Mouse (Mus musculus) CH12.LX (cell line): ENCODE results near the gene Thy1. TPM values are rescaled to one million over a fixed set of nuclear protein-coding genes. Genes with fewer than 3 reads are reported as not detected.

Experiments
- DNase-seq: peaks from one replicate; pipeline ENCODE4 v3.0.0-alpha.2; 2013; ENCODE audit errors: extremely low read depth
- H3K27ac ChIP-seq: 2 replicates; pipeline ENCODE4 v1.5.1; 2012; ENCODE audit warnings: low read depth, mild to moderate bottlenecking, control low read depth, moderate library complexity; ENCODE audit not compliant: insufficient read depth
- H3K27me3 ChIP-seq: replicated peaks from 2 replicates; pipeline ENCODE3; 2012; ENCODE audit warnings: inconsistent platforms
- H3K36me3 ChIP-seq, 2 experiments: replicated peaks in 1 of 2; 2 replicates each; pipeline versions ENCODE3 to v1.6.1; 2012; ENCODE audit warnings: inconsistent platforms in 1 of 2, low read length in 1 of 2, mild to moderate bottlenecking in 1 of 2, mixed read lengths in 1 of 2, moderate library complexity in 1 of 2; ENCODE audit not compliant: control insufficient read depth in 1 of 2, insufficient read depth in 1 of 2
- H3K4me1 ChIP-seq, 2 experiments: 2 replicates each; pipeline ENCODE4 v1.6.1; 2012; ENCODE audit warnings: inconsistent platforms in 1 of 2, moderate library complexity in 1 of 2; ENCODE audit not compliant: insufficient read depth in 2 of 2, control insufficient read depth in 1 of 2
- H3K4me2 ChIP-seq: 2 replicates; pipeline ENCODE4 v1.6.1; 2012; ENCODE audit warnings: low read depth, mild to moderate bottlenecking, control low read depth; ENCODE audit not compliant: poor library complexity, insufficient read depth, severe bottlenecking
- H3K4me3 ChIP-seq, 3 experiments: fragments of 150-350 bp in 1 of 3; sonication (generic) in 1 of 3; replicated peaks in 1 of 3; 2 replicates each; pipeline versions ENCODE3 to v1.5.1; 2011 to 2012; ENCODE audit warnings: low read depth in 2 of 3, low read length in 2 of 3, mild to moderate bottlenecking in 2 of 3, moderate library complexity in 2 of 3, control low read depth in 1 of 3, improper control_type of control experiment in 1 of 3, inconsistent platforms in 1 of 3, mixed read lengths in 1 of 3; ENCODE audit not compliant: poor library complexity in 1 of 3
- H3K79me2 ChIP-seq: replicated peaks from 2 replicates; pipeline ENCODE4 v1.6.1; 2012; ENCODE audit warnings: mild to moderate bottlenecking, moderate library complexity; ENCODE audit not compliant: control insufficient read depth, poor library complexity, insufficient read depth, severe bottlenecking; ENCODE audit errors: extremely low read depth
- H3K9ac ChIP-seq: 2 replicates; pipeline ENCODE4 v1.6.1; 2012; ENCODE audit warnings: low read depth, mild to moderate bottlenecking, control low read depth, moderate library complexity; ENCODE audit not compliant: insufficient read depth
- H3K9me3 ChIP-seq: replicated peaks from 2 replicates; pipeline ENCODE3; 2012; ENCODE audit warnings: low read length, inconsistent platforms, mixed read lengths
- BHLHE40 ChIP-seq: IDR thresholded peaks from 2 replicates; pipeline ENCODE4 v1.6.1; 2011; ENCODE audit warnings: mild to moderate bottlenecking, low read depth, low read length, improper control_type of control experiment
- ETS1 ChIP-seq: conservative IDR thresholded peaks from 2 replicates; pipeline ENCODE4 v1.6.1; 2012; ENCODE audit warnings: low read depth, mild to moderate bottlenecking, inconsistent platforms, low read length, improper control_type of control experiment, moderate library complexity
- GABPA ChIP-seq: IDR thresholded peaks from 2 replicates; pipeline ENCODE4 v1.6.1; 2012; ENCODE audit warnings: low read depth, low read length, improper control_type of control experiment, inconsistent platforms; ENCODE audit not compliant: insufficient replicate concordance
- HCFC1 ChIP-seq: IDR thresholded peaks from 2 replicates; pipeline ENCODE4 v1.6.1; 2012; ENCODE audit warnings: low read depth, mild to moderate bottlenecking, inconsistent platforms, low read length, improper control_type of control experiment
- MAFK ChIP-seq: IDR thresholded peaks from 2 replicates; pipeline ENCODE4 v1.6.1; 2011; ENCODE audit warnings: low read length, improper control_type of control experiment; ENCODE audit not compliant: insufficient replicate concordance
- MAX ChIP-seq: IDR thresholded peaks from 2 replicates; pipeline ENCODE4 v1.6.1; 2011; ENCODE audit warnings: low read length, improper control_type of control experiment
- NELFE ChIP-seq: IDR thresholded peaks from 2 replicates; pipeline ENCODE4 v1.6.1; 2011; ENCODE audit warnings: low read depth, low read length, improper control_type of control experiment
- PAX5 ChIP-seq: IDR thresholded peaks from 2 replicates; pipeline ENCODE4 v1.6.1; 2012; ENCODE audit warnings: low read length, inconsistent platforms, mixed read lengths
- POLR2AphosphoS2 ChIP-seq: IDR thresholded peaks from 2 replicates; pipeline ENCODE4 v1.6.1; 2011; ENCODE audit warnings: low read depth, low read length, improper control_type of control experiment
- RCOR1 ChIP-seq: conservative IDR thresholded peaks from 2 replicates; pipeline ENCODE4 v1.6.1; 2012; ENCODE audit warnings: low read depth, mild to moderate bottlenecking, inconsistent platforms, low read length, improper control_type of control experiment
- TCF12 ChIP-seq: IDR thresholded peaks from 2 replicates; pipeline ENCODE4 v1.6.1; 2014; ENCODE audit warnings: low read depth, mild to moderate bottlenecking, inconsistent platforms, low read length, improper control_type of control experiment
- UBTF ChIP-seq: IDR thresholded peaks from 2 replicates; pipeline ENCODE4 v1.6.1; 2012; ENCODE audit warnings: low read depth, mild to moderate bottlenecking, inconsistent platforms, low read length, improper control_type of control experiment, moderate library complexity
- USF1 ChIP-seq: IDR thresholded peaks from 2 replicates; pipeline ENCODE4 v1.6.1; 2014; ENCODE audit warnings: low read depth, mild to moderate bottlenecking, inconsistent platforms, low read length, improper control_type of control experiment
- ZKSCAN1 ChIP-seq: IDR thresholded peaks from 2 replicates; pipeline ENCODE4 v1.6.1; 2012; ENCODE audit warnings: low read depth, inconsistent platforms, low read length, improper control_type of control experiment, borderline replicate concordance
- ZMIZ1 ChIP-seq: IDR thresholded peaks from 2 replicates; pipeline ENCODE4 v1.6.1; 2012; ENCODE audit warnings: low read depth, mild to moderate bottlenecking, inconsistent platforms, low read length, improper control_type of control experiment
- ZNF384 ChIP-seq: IDR thresholded peaks from 2 replicates; pipeline ENCODE4 v1.6.1; 2012; ENCODE audit warnings: low read depth, low read length, improper control_type of control experiment, inconsistent platforms
- dilution Hi-C: fragments of 300-500 bp; cut with MboI; formaldehyde crosslinking; loops from 2 replicates; pipeline ENCODE4 v1.14.3; 2020; ENCODE audit warnings: low sequenced_read_pairs; ENCODE audit not compliant: extremely low pct_unique_long_range_greater_than_20kb, extremely low pct_ligation_motif_present
- in situ Hi-C: fragments of 300-500 bp; cut with MboI; formaldehyde crosslinking; loops from 3 replicates; pipeline ENCODE4 v1.14.3; 2019; ENCODE audit warnings: low sequenced_read_pairs, low pct_ligation_motif_present, low pct_unique_long_range_greater_than_20kb, mixed read lengths
- polyA plus RNA-seq: library from polyadenylated mRNA; unstranded; fragments of >175 nt; gene quantifications from 2 replicates; pipeline ENCODE4 v1.2.1, GENCODE M21; 2012; ENCODE audit warnings: low read depth; ENCODE audit not compliant: insufficient read length
- total RNA-seq, 2 experiments: library from RNA; depleted of rRNA; stranded (reverse); fragments of 300-350 nt in 1 of 2; fragments of >200 nt in 1 of 2; gene quantifications; 2 replicates each; pipeline ENCODE4 v1.2.3; 2012 to 2014

The Thy1 gene
- total and polyA plus RNA-seq, 3 experiments, result not detected

GRCm38 (mm10) chr9:44080953-44081352 lies 37.8 kb downstream of the Thy1 start:
- Histone ChIP-seq H3K36me3 (no peaks in the 10 kb centered on the region), H3K4me1 (peaks cover 2 to 31% of the 10 kb centered on the region in 2 experiments; a peak in 3 of 4 replicates), H3K27me3 (peaks cover 64% of the 10 kb centered on the region), H3K4me2 (no peak overlapping the region), H3K27ac (no peak overlapping the region), H3K79me2 (no peaks in the 10 kb centered on the region), H3K9ac (no peak overlapping the region), H3K4me3 (no peak overlapping the region), H3K9me3 (no peaks in the 10 kb centered on the region)
- no peak for DNase-seq
- in situ Hi-C loops (no loop called here), dilution Hi-C loops (no loop called here)
- TF ChIP-seq ZMIZ1 (no peak), MAX (no peak), POLR2AphosphoS2 (no peak)
- TF ChIP-seq, all 38 proteins: peak for 0

GRCm38 (mm10) chr9:44081581-44081980 lies 38.4 kb downstream of the Thy1 start:
- TF ChIP-seq USF1 (no peak), GABPA (no peak), BHLHE40 (no peak), UBTF (no peak), NELFE (no peak), RCOR1 (no peak), ZNF384 (no peak), ETS1 (no peak), HCFC1 (no peak), MAFK (no peak)
- dilution Hi-C loops (no loop called here), in situ Hi-C loops (no loop called here)
- Histone ChIP-seq H3K9me3 (no peaks in the 10 kb centered on the region), H3K4me3 (no peak overlapping the region), H3K79me2 (no peaks in the 10 kb centered on the region), H3K4me1 (peaks cover 2 to 36% of the 10 kb centered on the region in 2 experiments; a peak in 3 of 4 replicates), H3K27ac (no peak overlapping the region), H3K9ac (no peak overlapping the region), H3K27me3 (peaks cover 62% of the 10 kb centered on the region), H3K36me3 (no peaks in the 10 kb centered on the region), H3K4me2 (no peak overlapping the region)
- DNase-seq, result no peak

GRCm38 (mm10) chr9:44082266-44082665 lies 39.1 kb downstream of the Thy1 start:
- dilution Hi-C loops, result no loop called here
- DNase-seq, result no peak
- H3K4me2 ChIP-seq, result no peak overlapping the region

More at GRCm38 (mm10) chr9:44082266-44082665, 39.1 kb downstream of the Thy1 start:
- Histone ChIP-seq H3K79me2 (no peaks in the 10 kb centered on the region), H3K9ac (no peak overlapping the region), H3K4me1 (peaks cover 5 to 38% of the 10 kb centered on the region in 2 experiments), H3K4me3 (no peak overlapping the region), H3K9me3 (no peaks in the 10 kb centered on the region), H3K27me3 (peaks cover 62% of the 10 kb centered on the region), H3K36me3 (no peaks in the 10 kb centered on the region), H3K27ac (no peak overlapping the region)
- TF ChIP-seq BHLHE40, result no peak
- TF ChIP-seq TCF12, result no peak
- no peak for TF ChIP-seq PAX5
- no peak for TF ChIP-seq ZKSCAN1
- in situ Hi-C loops, result no loop called here
